Mouse (Mus musculus) heart, embryonic 14.5 days (tissue): ENCODE data around the gene Foxp4. TPM values are rescaled to one million over a fixed set of nuclear protein-coding genes. Genes with fewer than 3 reads are reported as not detected.

ENCODE experiments used
- ATAC-seq: fragments of 200-750 bp; cut with Nextera tagmentation; 2 replicates; pipeline ENCODE4 v1.8.0; 2017; ENCODE audit warnings: low read depth, moderate TSS enrichment; ENCODE audit not compliant: insufficient number of reproducible peaks, insufficient read depth, low FRiP score
- H3K27ac ChIP-seq, 2 experiments: fragments of 200-500 bp in 1 of 2; fragments of 300-500 bp in 1 of 2; sonication (generic) in 1 of 2; replicated peaks in 1 of 2; 2 replicates each; pipeline ENCODE4 v1.5.1; 2012 to 2014; ENCODE audit warnings: low read depth in 2 of 2, low read length in 2 of 2, control low read depth in 1 of 2, mild to moderate bottlenecking in 1 of 2, mixed read lengths in 1 of 2; ENCODE audit not compliant: control insufficient read depth in 1 of 2, insufficient read depth in 1 of 2
- H3K27me3 ChIP-seq: fragments of 300-500 bp; sonication (generic); 2 replicates; pipeline ENCODE4 v1.6.1; 2014; ENCODE audit warnings: mild to moderate bottlenecking, low read length, control low read depth; ENCODE audit not compliant: control insufficient read depth, insufficient read depth
- H3K36me3 ChIP-seq: fragments of 300-500 bp; sonication (generic); 2 replicates; pipeline ENCODE4 v1.6.1; 2014; ENCODE audit warnings: mild to moderate bottlenecking, control low read depth, low read length, mixed read lengths; ENCODE audit not compliant: control insufficient read depth, insufficient read depth
- H3K4me1 ChIP-seq, 2 experiments: fragments of 200-500 bp in 1 of 2; fragments of 300-500 bp in 1 of 2; sonication (generic) in 1 of 2; 2 replicates each; pipeline ENCODE4 v1.6.1; 2012 to 2014; ENCODE audit warnings: low read length in 2 of 2, control low read depth in 1 of 2, mixed read lengths in 1 of 2; ENCODE audit not compliant: control insufficient read depth in 2 of 2, insufficient read depth in 2 of 2
- H3K4me2 ChIP-seq: fragments of 300-500 bp; sonication (generic); 2 replicates; pipeline ENCODE4 v1.6.1; 2014; ENCODE audit warnings: mild to moderate bottlenecking, low read length
- H3K4me3 ChIP-seq, 2 experiments: fragments of 200-500 bp in 1 of 2; fragments of 300-500 bp in 1 of 2; sonication (generic) in 1 of 2; 2 replicates each; pipeline ENCODE4 v1.5.1; 2012 to 2014; ENCODE audit warnings: low read length in 2 of 2, mild to moderate bottlenecking in 2 of 2, control low read depth in 1 of 2, low read depth in 1 of 2, moderate library complexity in 1 of 2; ENCODE audit not compliant: control insufficient read depth in 1 of 2, insufficient read depth in 1 of 2
- H3K9ac ChIP-seq: fragments of 300-500 bp; sonication (generic); 2 replicates; pipeline ENCODE4 v1.6.1; 2014; ENCODE audit warnings: mild to moderate bottlenecking, low read length
- H3K9me3 ChIP-seq: fragments of 300-500 bp; sonication (generic); 2 replicates; pipeline ENCODE4 v1.6.1; 2016; ENCODE audit warnings: low read length, control low read depth; ENCODE audit not compliant: control insufficient read depth
- WGBS: fragments of 180-500 bp; shearing (Covaris S2); extraction: QIAGEN DNeasy Blood & Tissue Kit; methylation state at CpG from one replicate; pipeline ENCODE4 v1.1.7; 2014; 5-methylcytosine and 5-hydroxymethylcytosine counted together
- polyA plus RNA-seq: library from polyadenylated mRNA; unstranded; fragments of >200 nt; fragmentation: Nextera tagmentation; extraction: Ambion mirVana; gene quantifications from 2 replicates; pipeline ENCODE4 v1.2.1, GENCODE M21; 2014

Gene Foxp4
- polyA plus RNA-seq, 1 experiment from 2014 or later = 13.6 TPM

GRCm38 (mm10) chr17:47888641-47889040 lies 35.8 kb downstream of the Foxp4 start:
- H3K27me3 ChIP-seq = no peaks in the 10 kb centered on the region
- 81% methylated on average over 7 of the region's 7 CpGs for WGBS
- peaks cover 14% of the 10 kb centered on the region in 2 experiments for H3K4me1 ChIP-seq
- H3K36me3 ChIP-seq = peaks cover 21% of the 10 kb centered on the region
- H3K9ac ChIP-seq = no peak overlapping the region
- no peaks in the 10 kb centered on the region for H3K9me3 ChIP-seq
- H3K4me2 ChIP-seq = no peak overlapping the region
- H3K4me3 ChIP-seq = no peak overlapping the region
- H3K27ac ChIP-seq = no peak overlapping the region
- no peak for ATAC-seq

- H3K4me2 ChIP-seq = no peak overlapping the region
- peaks cover 14% of the 10 kb centered on the region in 2 experiments for H3K4me1 ChIP-seq
- 0 out of 4 replicates have a peak overlapping the region, but pooled peaks of 1 of the 2 experiments have one; percentile 33 for H3K27ac ChIP-seq
- no peak for ATAC-seq
- H3K9me3 ChIP-seq = no peaks in the 10 kb centered on the region
- no peak overlapping the region for H3K9ac ChIP-seq
- WGBS = 25% methylated on average over 6 of the region's 6 CpGs
- H3K36me3 ChIP-seq = peaks cover 21% of the 10 kb centered on the region
- no peaks in the 10 kb centered on the region for H3K27me3 ChIP-seq
- H3K4me3 ChIP-seq = no peak overlapping the region
These were observed 36.3 kb downstream of the Foxp4 start for GRCm38 (mm10) chr17:47888155-47888455.

- peak; percentile 51; the same call in 1 of the 2 replicates for ATAC-seq
- Histone ChIP-seq H3K27me3 (no peaks in the 10 kb centered on the region), H3K9me3 (no peaks in the 10 kb centered on the region), H3K4me2 (no peak overlapping the region), H3K4me3 (no peak overlapping the region), H3K9ac (no peak overlapping the region), H3K36me3 (peaks cover 21% of the 10 kb centered on the region), H3K27ac (peak overlapping the region; percentile 33 to 38; a peak in 1 of 4 replicates), H3K4me1 (peaks cover 14% of the 10 kb centered on the region in 2 experiments)
- WGBS = 36% methylated on average over 13 of the region's 13 CpGs
These were observed 36.9 kb downstream of the Foxp4 start for GRCm38 (mm10) chr17:47887381-47888154.

- H3K9me3 ChIP-seq = no peaks in the 10 kb centered on the region
- H3K27me3 ChIP-seq = no peaks in the 10 kb centered on the region
- no peak overlapping the region for H3K27ac ChIP-seq
- H3K36me3 ChIP-seq = peaks cover 19% of the 10 kb centered on the region; the same call in 1 of the 2 replicates
- no peak for ATAC-seq
- H3K4me2 ChIP-seq = no peak overlapping the region
- H3K4me3 ChIP-seq = no peak overlapping the region
- H3K4me1 ChIP-seq = peaks cover 27 to 33% of the 10 kb centered on the region in 2 experiments
- no peak overlapping the region for H3K9ac ChIP-seq
- 79% methylated on average over 5 of the region's 5 CpGs for WGBS
These were observed 41.3 kb downstream of the Foxp4 start for GRCm38 (mm10) chr17:47883099-47883498.

- Histone ChIP-seq H3K4me3 (no peak overlapping the region), H3K27me3 (no peaks in the 10 kb centered on the region), H3K9me3 (no peaks in the 10 kb centered on the region), H3K36me3 (peaks cover 27% of the 10 kb centered on the region), H3K4me1 (peaks cover 19 to 28% of the 10 kb centered on the region in 2 experiments), H3K27ac (no peak overlapping the region), H3K4me2 (no peak overlapping the region), H3K9ac (no peak overlapping the region)
- ATAC-seq = no peak
- 76% methylated on average over 13 of the region's 13 CpGs for WGBS
These were observed 43.1 kb downstream of the Foxp4 start for GRCm38 (mm10) chr17:47881330-47881729.

- Histone ChIP-seq H3K4me2 (peak overlapping the region; percentile 56), H3K27ac (no peak overlapping the region; a peak in 1 of 4 replicates), H3K9ac (peak overlapping the region; percentile 14; the same call in 1 of the 2 replicates), H3K36me3 (peaks cover 43% of the 10 kb centered on the region), H3K9me3 (no peaks in the 10 kb centered on the region), H3K4me3 (no peak overlapping the region), H3K27me3 (no peaks in the 10 kb centered on the region), H3K4me1 (peaks cover 19 to 28% of the 10 kb centered on the region in 2 experiments)
- 0 out of 2 replicates have a peak, but pooled peaks have one; percentile 40 for ATAC-seq
- WGBS = 7% methylated on average over 3 of the region's 3 CpGs
These were observed 45.2 kb downstream of the Foxp4 start for GRCm38 (mm10) chr17:47879207-47879606.

- 13% methylated on average over 34 of the region's 35 CpGs for WGBS
- Histone ChIP-seq H3K36me3 (peaks cover 41% of the 10 kb centered on the region), H3K4me3 (peak overlapping the region; percentile 10 to 14; a peak in 2 of 4 replicates), H3K4me2 (peak overlapping the region; percentile 56), H3K4me1 (peaks cover 19 to 32% of the 10 kb centered on the region in 2 experiments), H3K9me3 (no peaks in the 10 kb centered on the region), H3K27me3 (no peaks in the 10 kb centered on the region), H3K9ac (peak overlapping the region; percentile 67), H3K27ac (peak overlapping the region in 1 of 2 experiments; percentile 6; a peak in 1 of 4 replicates)
- no peak for ATAC-seq
These were observed 45.9 kb downstream of the Foxp4 start for GRCm38 (mm10) chr17:47878378-47879089.
